Mouse (Mus musculus) olfactory bulb, adult 2 months (tissue): Measurements from ENCODE around the gene Mecom.

Source experiments
- CTCF ChIP-seq: fragments of 200-500 bp; IDR thresholded peaks from 2 replicates; pipeline ENCODE4 v1.5.1; 2012; ENCODE audit warnings: low read depth, mild to moderate bottlenecking, low read length, moderate library complexity; ENCODE audit not compliant: insufficient read depth
- POLR2A ChIP-seq: fragments of 200-500 bp; IDR thresholded peaks from 2 replicates; pipeline ENCODE4 v1.6.1; 2012; ENCODE audit warnings: mild to moderate bottlenecking, low read depth, low read length, moderate library complexity; ENCODE audit not compliant: insufficient read depth

DNA sequence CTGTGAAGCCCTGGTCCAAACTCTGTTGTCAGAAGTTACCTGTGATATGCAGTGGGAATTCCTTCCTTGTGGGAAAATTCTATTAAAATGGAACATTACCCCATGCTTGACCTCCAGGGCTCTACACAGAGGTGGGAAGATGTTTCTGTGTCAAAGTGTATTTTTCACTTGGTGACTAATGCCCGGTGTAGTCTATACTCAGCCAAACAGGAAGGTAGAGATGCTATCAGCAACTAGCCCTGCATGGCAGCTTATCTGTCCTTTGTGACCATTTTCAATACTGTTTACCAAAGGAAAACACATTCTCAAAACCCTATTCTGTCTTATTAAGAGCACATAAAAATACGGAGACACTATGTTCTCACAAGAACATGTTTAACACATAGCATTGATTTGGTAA lies 344.0 kb downstream of the Mecom start:
- no peak for TF ChIP-seq POLR2A
- TF ChIP-seq CTCF: no peak
